ENCODE assay signal across 8 mouse cellular contexts in genomic region chr2:118901175-118902031, GRCm38 (mm10). TPM values are rescaled to one million over a fixed set of nuclear protein-coding genes. Genes with fewer than 3 reads are reported as not detected.
DNase-seq lines count a peak whose midpoint lies in the region; ATAC-seq and TF ChIP-seq lines count a peak whose summit lies in the region.

No protein-coding gene starts in this region.

- peaks cover 23% of the 10 kb centered on the region; the same call in 1 of the 2 replicates for H3K27me3 ChIP-seq in G1E (ENCODE audit: insufficient read depth, low read length)
- peaks cover 35% of the 10 kb centered on the region for H3K27me3 ChIP-seq in forebrain, embryonic 16.5 days (replicated peaks; ENCODE audit: control insufficient read depth, insufficient read depth, low read length)
- H3K27me3 ChIP-seq in lung, embryonic 15.5 days: peaks cover 48% of the 10 kb centered on the region

- peak; percentile 79 for ATAC-seq in G1E (ENCODE audit: extremely low read depth, insufficient number of reproducible peaks, low FRiP score, poor library complexity, severe bottlenecking)
- peak; percentile 93 for ATAC-seq in forebrain, embryonic 16.5 days
- ATAC-seq in lung, embryonic 15.5 days (ENCODE audit: borderline replicate concordance, extremely low read depth, low FRiP score, low TSS enrichment): peak; percentile 93

- peaks cover 86% of the 10 kb centered on the region for H3K4me1 ChIP-seq in G1E (ENCODE audit: insufficient read depth, low read depth, low read length)
- peaks cover 52% of the 10 kb centered on the region for H3K4me1 ChIP-seq in forebrain, embryonic 16.5 days (replicated peaks; ENCODE audit: control insufficient read depth, insufficient read depth, low read length)
- peaks cover 37% of the 10 kb centered on the region for H3K4me1 ChIP-seq in lung, embryonic 15.5 days

- under 1% methylated on average over 68 of the region's 120 CpGs for WGBS in forebrain, embryonic 16.5 days
- under 1% methylated on average over 77 of the region's 120 CpGs for WGBS in lung, embryonic 15.5 days

- H3K4me3 ChIP-seq in G1E (ENCODE audit: low read depth, low read length): peak overlapping the region; percentile 92
- H3K4me3 ChIP-seq in forebrain, embryonic 16.5 days (replicated peaks; ENCODE audit: low read length): peak overlapping the region; percentile 88
- H3K4me3 ChIP-seq in lung, embryonic 15.5 days: peak overlapping the region; percentile 81

- H3K4me2 ChIP-seq in forebrain, embryonic 16.5 days (ENCODE audit: low read length): peak overlapping the region; percentile 100
- H3K4me2 ChIP-seq in lung, embryonic 15.5 days: peak overlapping the region; percentile 99

- peak; percentile 100 for DNase-seq in G1E (ENCODE audit: low spot score)
- peak; percentile 98 to 99 for DNase-seq in cerebellum, adult 18-20 months
- peak; percentile 96 to 97 for DNase-seq in heart, postnatal 36 days
- peak; percentile 95 to 97 for DNase-seq in layer of hippocampus, adult 8-10 months (ENCODE audit: low spot score in 2 of 2)
- DNase-seq in ovary, adult 18-20 months (ENCODE audit: low spot score): peak; percentile 98
- DNase-seq in thymus, postnatal 0 days (ENCODE audit: low spot score): peak; percentile 94

- H3K27ac ChIP-seq in forebrain, embryonic 16.5 days (ENCODE audit: low read length): peak overlapping the region; percentile 70
- H3K27ac ChIP-seq in lung, embryonic 15.5 days: peak overlapping the region; percentile 60

- intact Hi-C loops in heart, postnatal 36 days (cut with DNase I): loop anchor here (1.0 to 10.0 kb wide), 2 partner anchors 25 to 283 kb away; partner anchors contain the start of gene Chst14

- no peaks in the 10 kb centered on the region for H3K9me3 ChIP-seq in G1E (replicated peaks)
- H3K9me3 ChIP-seq in forebrain, embryonic 16.5 days (ENCODE audit: control insufficient read depth, low read length): no peaks in the 10 kb centered on the region
- no peaks in the 10 kb centered on the region for H3K9me3 ChIP-seq in lung, embryonic 15.5 days

- peak overlapping the region; percentile 82 for H3K9ac ChIP-seq in forebrain, embryonic 16.5 days (replicated peaks; ENCODE audit: low read depth, low read length)
- peak overlapping the region; percentile 72 for H3K9ac ChIP-seq in lung, embryonic 15.5 days

- TF ChIP-seq CTCF in G1E (IDR thresholded peaks at IDR 0.05; ENCODE audit: low read depth, low read length): no peak

- H3K36me3 ChIP-seq in G1E (replicated peaks): peaks cover 29% of the 10 kb centered on the region
- H3K36me3 ChIP-seq in forebrain, embryonic 16.5 days (ENCODE audit: control insufficient read depth, insufficient read depth): no peaks in the 10 kb centered on the region
- no peaks in the 10 kb centered on the region for H3K36me3 ChIP-seq in lung, embryonic 15.5 days

RNA-seq across cellular contexts. Expression of gene Bahd1, which starts 1.2 kb away (rescaled TPM):
- total RNA-seq in G1E (2014; fragmentation: Nextera tagmentation) (38.2 and 53.9 TPM in 2 replicates), G1E (2017) (11.0 and 12.5 TPM in 2 replicates)
- polyA plus RNA-seq in G1E (2012): 135 and 153 TPM in 2 replicates
- 5.7 and 6.5 TPM in 2 replicates for polyA plus RNA-seq in forebrain, embryonic 16.5 days (2015; fragmentation: Nextera tagmentation; extraction: Ambion mirVana)
- total RNA-seq in heart, postnatal 36 days (2021): 10 to 100 TPM; 18.6 TPM
- total RNA-seq in layer of hippocampus, adult 8-10 months (2022): 10 to 100 TPM; 48.8 to 57.2 (median 54.9) TPM
- polyA plus RNA-seq in lung, embryonic 15.5 days (2015; fragmentation: Nextera tagmentation; extraction: Ambion mirVana): 3.6 and 4.3 TPM in 2 replicates
- polyA plus RNA-seq in thymus, postnatal 0 days (2015; fragmentation: Nextera tagmentation; extraction: Ambion mirVana): 10.5 and 10.9 TPM in 2 replicates

RNA-seq across cellular contexts. Expression of gene Chst14, which starts 24.9 kb away (rescaled TPM):
- 2.5 and 4.3 TPM in 2 replicates for total RNA-seq in G1E (2014; fragmentation: Nextera tagmentation)
- 1.2 and 1.3 TPM in 2 replicates for total RNA-seq in G1E (2017)
- polyA plus RNA-seq in G1E (2012): 4.9 and 7.0 TPM in 2 replicates
- 5.4 and 6.1 TPM in 2 replicates for polyA plus RNA-seq in forebrain, embryonic 16.5 days (2015; fragmentation: Nextera tagmentation; extraction: Ambion mirVana)
- 1 to 10 TPM; 9.1 to 9.3 TPM for total RNA-seq in heart, postnatal 36 days (2021)
- total RNA-seq in layer of hippocampus, adult 8-10 months (2022): 1 to 10 TPM; 3.5 to 4.3 (median 3.8) TPM
- polyA plus RNA-seq in lung, embryonic 15.5 days (2015; fragmentation: Nextera tagmentation; extraction: Ambion mirVana): 31.7 and 35.2 TPM in 2 replicates
- polyA plus RNA-seq in thymus, postnatal 0 days (2015; fragmentation: Nextera tagmentation; extraction: Ambion mirVana): 6.6 and 7.7 TPM in 2 replicates

RNA-seq across cellular contexts. Expression of gene Ivd, which starts 39.6 kb away (rescaled TPM):
- total RNA-seq in G1E (2014; fragmentation: Nextera tagmentation) (13.4 and 18.5 TPM in 2 replicates), G1E (2017) (22.2 and 25.4 TPM in 2 replicates)
- 11.4 and 11.5 TPM in 2 replicates for polyA plus RNA-seq in G1E (2012)
- 45.2 and 50.4 TPM in 2 replicates for polyA plus RNA-seq in forebrain, embryonic 16.5 days (2015; fragmentation: Nextera tagmentation; extraction: Ambion mirVana)
- 100 to 1,000 TPM; 340 to 367 TPM for total RNA-seq in heart, postnatal 36 days (2021)
- 100 to 1,000 TPM in 3 of 4 experiments, 10 to 100 TPM in 1; 98.7 to 127 (median 107) TPM for total RNA-seq in layer of hippocampus, adult 8-10 months (2022)
- polyA plus RNA-seq in lung, embryonic 15.5 days (2015; fragmentation: Nextera tagmentation; extraction: Ambion mirVana): 76.1 and 86.2 TPM in 2 replicates
- 33.7 and 47.5 TPM in 2 replicates for polyA plus RNA-seq in thymus, postnatal 0 days (2015; fragmentation: Nextera tagmentation; extraction: Ambion mirVana)

Comparison
In these comparisons a context has a peak if more than half of its experiments do, and no peak if none do; other contexts are left out.
1. Peak in every context shown above with its lines: DNase-seq, ATAC-seq, H3K4me3 ChIP-seq and H3K27ac ChIP-seq.
2. RNA of gene Bahd1, which starts 1.2 kb away (polyA plus RNA-seq): 135 to 153 TPM in G1E; 10.5 to 10.9 TPM in thymus, postnatal 0 days, 5.7 to 6.5 TPM in forebrain, embryonic 16.5 days and 3.6 to 4.3 TPM in lung, embryonic 15.5 days; every median in the first group is over 10 times any median in the second.